In genomic region chr1:118948407-118948806, GRCm38 (mm10) we compare ENCODE assay signal across 20 mouse cellular contexts.
DNase-seq lines count a peak whose midpoint lies in the region; ATAC-seq and TF ChIP-seq lines count a peak whose summit lies in the region.
"Had no signal": no experiment of that assay in that cellular context is flagged by ENCODE, and none has a peak within 500 bp of the region (broad histone marks: within the 10 kb centered on the region; RNA-seq: fewer than 3 reads in every experiment).

No protein-coding gene starts in this region.

- H3K4me1 ChIP-seq in heart, embryonic 10.5 days, result no peaks in the 10 kb centered on the region
- no peaks in the 10 kb centered on the region for H3K4me1 ChIP-seq in neural tube, embryonic 15.5 days
- H3K4me1 ChIP-seq: forebrain, embryonic 13.5 days; forebrain, embryonic 15.5 days had no signal

- H3K36me3 ChIP-seq in heart, embryonic 10.5 days, result peaks cover 3% of the 10 kb centered on the region; the same call in 1 of the 2 replicates
- no peaks in the 10 kb centered on the region for H3K36me3 ChIP-seq in neural tube, embryonic 15.5 days
- H3K36me3 ChIP-seq: forebrain, embryonic 15.5 days had no signal

- no peak overlapping the region for H3K9ac ChIP-seq in neural tube, embryonic 15.5 days (replicated peaks)
- H3K9ac ChIP-seq: embryonic facial prominence, embryonic 12.5 days; forebrain, embryonic 13.5 days; forebrain, embryonic 15.5 days; forebrain, postnatal 0 days had no signal

- TF ChIP-seq CTCF in gastrocnemius, adult 2 months (IDR thresholded peaks at IDR 0.05), result no peak

- intact Hi-C loops in gastrocnemius, adult 2 months (cut with DNase I), result no loop called here
- intact Hi-C loops in gastrocnemius, postnatal 14 days (cut with DNase I; ENCODE audit: low total_unique reads), result no loop called here

- no peak for ATAC-seq in neural tube, embryonic 15.5 days (ENCODE audit: low FRiP score)
- ATAC-seq: forebrain, embryonic 13.5 days; forebrain, embryonic 15.5 days; forebrain, postnatal 0 days had no signal

- no peak overlapping the region for H3K4me2 ChIP-seq in neural tube, embryonic 15.5 days
- H3K4me2 ChIP-seq: embryonic facial prominence, embryonic 12.5 days; forebrain, embryonic 13.5 days; forebrain, embryonic 15.5 days had no signal

- H3K9me3 ChIP-seq in heart, embryonic 10.5 days, result no peaks in the 10 kb centered on the region
- H3K9me3 ChIP-seq in neural tube, embryonic 15.5 days (replicated peaks), result no peaks in the 10 kb centered on the region
- H3K9me3 ChIP-seq: embryonic facial prominence, embryonic 10.5 days; embryonic facial prominence, embryonic 12.5 days; forebrain, embryonic 15.5 days had no signal

- DNase-seq in gastrocnemius, adult 2 months, result peak; percentile 40
- no peak for DNase-seq in gastrocnemius, postnatal 14 days
- peak; percentile 92 for DNase-seq in heart, adult 11 months
- no peak for DNase-seq in heart, embryonic 10.5 days (ENCODE audit: low spot score)
- DNase-seq in adipocyte (ENCODE audit: low spot score), result peak; percentile 31
- peak; percentile 72 for DNase-seq in skeletal muscle tissue, adult 2 months (ENCODE audit: low read depth, low spot score)
- DNase-seq: adrenal gland, adult 8-10 months; adrenal gland, postnatal 14 days; adrenal gland, postnatal 36 days; cerebellum, adult 11-12 months; cerebellum, adult 2 months; cerebellum, adult 9-10 months; cerebellum, postnatal 10 days; cerebellum, postnatal 25 days; forebrain, postnatal 0 days had no signal

- no peak overlapping the region for H3K27ac ChIP-seq in gastrocnemius, adult 2 months
- no peak overlapping the region for H3K27ac ChIP-seq in heart, embryonic 10.5 days
- no peak overlapping the region for H3K27ac ChIP-seq in neural tube, embryonic 15.5 days (replicated peaks)
- H3K27ac ChIP-seq: embryonic facial prominence, embryonic 10.5 days; embryonic facial prominence, embryonic 12.5 days; forebrain, embryonic 13.5 days; forebrain, embryonic 15.5 days had no signal

- no peaks in the 10 kb centered on the region for H3K27me3 ChIP-seq in heart, embryonic 10.5 days (ENCODE audit: insufficient read depth, poor library complexity, severe bottlenecking)
- no peaks in the 10 kb centered on the region for H3K27me3 ChIP-seq in neural tube, embryonic 15.5 days (replicated peaks)
- H3K27me3 ChIP-seq: embryonic facial prominence, embryonic 12.5 days; forebrain, embryonic 13.5 days; forebrain, embryonic 15.5 days had no signal

- H3K4me3 ChIP-seq in gastrocnemius, adult 2 months, result no peak overlapping the region
- H3K4me3 ChIP-seq in heart, embryonic 10.5 days, result no peak overlapping the region
- no peak overlapping the region for H3K4me3 ChIP-seq in neural tube, embryonic 15.5 days (replicated peaks)
- H3K4me3 ChIP-seq: embryonic facial prominence, embryonic 10.5 days; embryonic facial prominence, embryonic 12.5 days; forebrain, embryonic 13.5 days; forebrain, embryonic 15.5 days had no signal

- 65% methylated on average over 2 of the region's 2 CpGs for WGBS in heart, embryonic 10.5 days
- WGBS in neural tube, embryonic 15.5 days, result 70% methylated on average over 2 of the region's 2 CpGs

Comparison
In these comparisons a context has a peak if more than half of its experiments do, and no peak if none do; other contexts are left out.
1. DNase-seq: peak in gastrocnemius, adult 2 months (single experiment), heart, adult 11 months (single experiment), adipocyte (single experiment) and skeletal muscle tissue, adult 2 months (single experiment); none in gastrocnemius, postnatal 14 days (single experiment) and heart, embryonic 10.5 days (single experiment).